Mouse (Mus musculus): Measurements from ENCODE around the gene Cntn1.

GRCm38 (mm10) chr15:92085876-92086275, 34.9 kb downstream of the Cntn1 start:
- TF ChIP-seq POLR2AphosphoS5 (IDR thresholded peaks at IDR 0.05; ENCODE audit: insufficient replicate concordance, low read depth, low read length) (no peak), CTCF (IDR thresholded peaks at IDR 0.05; ENCODE audit: low read depth, low read length) (no peak)

Data from G1E (cell line).